Mouse (Mus musculus) heart, embryonic 12.5 days (tissue): ENCODE results near the gene Mpp5. TPM values are rescaled to one million over a fixed set of nuclear protein-coding genes. Genes with fewer than 3 reads are reported as not detected.

Source experiments
- ATAC-seq: fragments of 200-750 bp; cut with Nextera tagmentation; 2 replicates; pipeline ENCODE4 v1.8.0; 2017; ENCODE audit warnings: moderate TSS enrichment, moderate library complexity; ENCODE audit not compliant: insufficient number of reproducible peaks, low FRiP score
- H3K27ac ChIP-seq: fragments of 300-500 bp; sonication (generic); 2 replicates; pipeline ENCODE4 v1.5.1; 2016; ENCODE audit warnings: mild to moderate bottlenecking, moderate library complexity; ENCODE audit not compliant: poor library complexity, severe bottlenecking
- H3K27me3 ChIP-seq: fragments of 300-500 bp; sonication (generic); replicated peaks from 2 replicates; pipeline ENCODE4 v1.6.1; 2016; ENCODE audit warnings: mild to moderate bottlenecking, moderate library complexity
- H3K36me3 ChIP-seq: fragments of 300-500 bp; sonication (generic); 2 replicates; pipeline ENCODE4 v1.6.1; 2016; ENCODE audit warnings: mild to moderate bottlenecking, moderate library complexity
- H3K4me1 ChIP-seq: fragments of 300-500 bp; sonication (generic); replicated peaks from 2 replicates; pipeline ENCODE4 v1.6.1; 2016; ENCODE audit warnings: mild to moderate bottlenecking
- H3K4me2 ChIP-seq: fragments of 300-500 bp; sonication (generic); 2 replicates; pipeline ENCODE4 v1.6.1; 2016; ENCODE audit warnings: mild to moderate bottlenecking, moderate library complexity
- H3K4me3 ChIP-seq: fragments of 300-500 bp; sonication (generic); 2 replicates; pipeline ENCODE4 v1.5.1; 2016; ENCODE audit warnings: mild to moderate bottlenecking
- H3K9ac ChIP-seq: fragments of 300-500 bp; sonication (generic); 2 replicates; pipeline ENCODE4 v1.6.1; 2016; ENCODE audit warnings: mild to moderate bottlenecking, moderate library complexity
- H3K9me3 ChIP-seq: fragments of 300-500 bp; sonication (generic); replicated peaks from 2 replicates; pipeline ENCODE4 v1.6.1; 2016; ENCODE audit warnings: mild to moderate bottlenecking, moderate library complexity
- WGBS: fragments of 180-500 bp; shearing (Covaris S2); methylation state at CpG from one replicate; pipeline ENCODE4 v1.1.7; 2016; 5-methylcytosine and 5-hydroxymethylcytosine counted together
- polyA plus RNA-seq: library from polyadenylated mRNA; unstranded; fragments of >200 nt; fragmentation: Nextera tagmentation; extraction: Ambion mirVana; gene quantifications from 2 replicates; pipeline ENCODE4 v1.2.1, GENCODE M21; 2016

The Mpp5 gene
- polyA plus RNA-seq, result 21.5 and 22.5 TPM in 2 replicates

DNA sequence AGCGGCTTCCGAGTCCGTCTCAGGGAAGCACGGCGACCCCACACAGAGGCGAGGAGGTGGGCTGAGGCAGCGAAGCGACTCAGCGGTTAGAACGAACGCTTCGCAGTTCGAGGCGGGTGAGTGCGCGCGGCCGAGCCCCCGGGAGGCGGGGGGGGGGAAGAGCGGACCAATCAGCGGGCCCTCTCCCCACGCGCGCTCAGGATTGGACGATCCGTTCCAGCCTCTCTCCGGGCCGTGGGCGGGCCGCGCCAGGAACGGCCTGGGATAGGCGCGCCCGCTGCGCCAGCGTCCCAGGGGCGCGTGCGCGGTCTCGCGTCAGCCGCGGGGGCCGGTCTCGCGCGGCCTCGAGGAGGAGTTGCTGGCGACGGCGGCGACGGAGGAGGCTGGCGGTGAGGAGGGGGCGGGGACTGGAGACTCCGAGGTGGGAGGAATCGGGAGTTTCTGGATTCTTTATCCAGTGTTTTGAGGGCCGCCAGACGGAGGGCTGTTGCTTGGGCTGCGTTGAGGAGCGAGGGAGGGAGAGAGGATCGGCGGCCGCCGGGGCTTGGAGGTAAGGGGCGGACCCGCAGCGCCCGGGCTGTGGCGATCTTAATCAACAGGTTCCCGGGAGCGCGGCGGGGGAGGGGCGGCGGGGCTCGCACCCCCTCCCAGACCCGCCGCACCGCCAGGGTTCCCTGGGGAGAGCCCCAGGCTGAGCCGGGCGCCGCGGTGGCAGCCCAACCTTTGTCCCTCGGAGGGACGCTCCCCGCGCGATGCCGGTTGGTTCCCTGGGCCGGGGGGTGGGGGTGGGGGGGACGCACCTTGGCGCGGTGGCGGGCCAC, at the start of gene Mpp5:
Gene Mpp5, plus strand, starts transcription at position 351 of the 821 bp plus-strand sequence.
- under 1% methylated on average over 92 of the region's 98 CpGs for WGBS
- Histone ChIP-seq H3K9ac (peak within 1 kb of the TSS; percentile 94), H3K27ac (peak within 1 kb of the TSS; percentile 98), H3K9me3 (no peaks in the 10 kb centered on the region), H3K4me2 (peak within 1 kb of the TSS; percentile 93), H3K4me1 (peaks cover 15% of the 10 kb centered on the region), H3K27me3 (0 out of 2 replicates have a peak, but pooled peaks cover 3% of the 10 kb centered on the region), H3K4me3 (peak within 1 kb of the TSS; percentile 98), H3K36me3 (no peaks in the 10 kb centered on the region)
- ATAC-seq, result peak; percentile 100

DNA sequence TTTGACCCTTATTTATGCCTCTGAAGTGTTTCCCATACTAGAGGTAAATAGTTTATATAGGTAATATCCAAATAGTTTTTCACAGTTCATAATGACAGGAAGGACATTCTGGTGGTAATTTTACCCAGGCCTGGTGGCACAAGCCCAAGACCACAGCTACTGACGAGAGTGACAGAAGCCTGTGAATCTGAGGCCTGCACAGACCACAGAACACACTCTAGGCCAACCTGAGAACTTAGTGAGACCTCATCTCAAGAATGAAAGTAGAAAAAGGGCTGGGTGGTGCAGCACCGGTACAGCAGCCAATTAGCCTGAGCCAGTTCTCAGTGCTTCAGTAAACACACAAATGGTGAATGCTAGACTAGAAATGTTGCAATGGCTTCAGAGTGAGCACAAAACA, 30.9 kb upstream of the Mpp5 start:
- Histone ChIP-seq H3K27ac (no peak overlapping the region), H3K27me3 (no peaks in the 10 kb centered on the region), H3K9me3 (no peaks in the 10 kb centered on the region), H3K9ac (no peak overlapping the region), H3K4me1 (no peaks in the 10 kb centered on the region), H3K36me3 (no peaks in the 10 kb centered on the region), H3K4me3 (no peak overlapping the region), H3K4me2 (no peak overlapping the region)
- WGBS, result 75% methylated on average over 2 of the region's 2 CpGs
- no peak for ATAC-seq

DNA sequence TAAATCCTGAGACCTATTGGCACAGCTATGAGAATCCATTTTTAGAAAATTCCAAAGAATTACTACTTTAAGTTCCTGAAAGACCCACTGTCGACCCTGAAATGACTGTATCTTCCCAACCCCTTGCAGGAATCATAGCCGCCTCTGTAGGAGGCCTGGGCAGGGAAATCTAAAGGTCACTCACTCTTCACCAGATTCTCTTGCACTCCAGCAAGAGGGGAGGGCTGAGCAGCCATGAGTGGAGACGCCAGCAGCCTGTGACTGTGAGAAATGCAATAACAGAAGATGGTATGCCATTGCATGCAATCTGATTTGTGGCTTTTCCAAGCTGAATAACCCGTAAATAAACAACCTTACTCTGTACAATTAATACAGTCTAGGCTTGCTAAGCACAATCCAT, 21.0 kb upstream of the Mpp5 start:
- H3K4me3 ChIP-seq, result no peak overlapping the region
- 41% methylated on average over 4 of the region's 4 CpGs for WGBS
- ATAC-seq, result no peak

DNA sequence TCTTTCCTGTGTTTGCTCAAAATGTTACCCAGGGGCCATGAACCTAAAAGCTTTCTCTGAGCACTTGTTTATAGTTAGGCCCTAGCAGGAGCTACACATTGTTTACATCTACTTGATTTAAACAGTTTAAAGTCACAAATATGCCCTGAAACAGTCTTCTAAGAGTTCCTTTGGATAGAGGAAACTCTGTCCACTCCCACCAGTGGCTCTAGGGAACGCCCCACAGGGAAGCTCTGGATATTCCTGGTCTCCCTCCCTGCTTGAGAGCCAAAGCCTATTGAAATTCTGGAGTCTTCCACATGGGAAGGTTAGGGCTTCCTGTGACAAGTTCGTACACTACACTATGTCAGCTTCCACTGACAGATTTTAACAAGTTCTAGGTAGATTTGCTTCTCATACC, 9.1 kb upstream of the Mpp5 start:
- H3K4me3 ChIP-seq, result no peak overlapping the region
- H3K4me1 ChIP-seq, result no peaks in the 10 kb centered on the region
- 56% methylated on average over 2 of the region's 2 CpGs for WGBS
- ATAC-seq, result no peak
- no peak overlapping the region for H3K27ac ChIP-seq
- no peaks in the 10 kb centered on the region for H3K36me3 ChIP-seq
- H3K27me3 ChIP-seq, result no peaks in the 10 kb centered on the region
- H3K4me2 ChIP-seq, result no peak overlapping the region
- H3K9me3 ChIP-seq, result no peaks in the 10 kb centered on the region
- no peak overlapping the region for H3K9ac ChIP-seq

More for the DNA sequence above, 21.0 kb upstream of the Mpp5 start:
- Histone ChIP-seq H3K4me2 (no peak overlapping the region), H3K36me3 (no peaks in the 10 kb centered on the region), H3K4me1 (no peaks in the 10 kb centered on the region), H3K9me3 (no peaks in the 10 kb centered on the region), H3K27ac (no peak overlapping the region), H3K27me3 (no peaks in the 10 kb centered on the region), H3K9ac (no peak overlapping the region)

DNA sequence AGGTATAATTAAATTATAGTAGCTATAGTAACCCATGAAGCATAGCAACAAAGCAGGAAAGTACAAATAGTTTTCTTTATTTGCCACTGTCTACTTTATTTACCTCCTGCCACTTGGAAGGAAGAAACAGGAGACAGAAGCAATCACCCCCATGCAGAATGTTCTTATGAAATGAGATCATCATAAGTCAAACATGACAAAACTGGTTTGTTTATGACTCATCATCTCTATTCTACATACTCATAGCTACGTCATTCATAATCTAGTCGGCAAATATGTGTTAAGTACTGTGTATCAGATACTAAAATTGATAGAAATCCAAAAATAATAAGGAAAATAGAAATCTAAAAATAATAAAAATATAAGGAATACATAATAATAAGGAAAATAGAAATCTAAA, 8.4 kb upstream of the Mpp5 start:
- no peaks in the 10 kb centered on the region for H3K27me3 ChIP-seq
- ATAC-seq, result no peak
- no peaks in the 10 kb centered on the region for H3K4me1 ChIP-seq
- H3K4me2 ChIP-seq, result no peak overlapping the region
- no peaks in the 10 kb centered on the region for H3K9me3 ChIP-seq
- H3K9ac ChIP-seq, result no peak overlapping the region
- WGBS, result 89% methylated on average over 2 of the region's 2 CpGs
- no peaks in the 10 kb centered on the region for H3K36me3 ChIP-seq
- no peak overlapping the region for H3K4me3 ChIP-seq
- H3K27ac ChIP-seq, result no peak overlapping the region

DNA sequence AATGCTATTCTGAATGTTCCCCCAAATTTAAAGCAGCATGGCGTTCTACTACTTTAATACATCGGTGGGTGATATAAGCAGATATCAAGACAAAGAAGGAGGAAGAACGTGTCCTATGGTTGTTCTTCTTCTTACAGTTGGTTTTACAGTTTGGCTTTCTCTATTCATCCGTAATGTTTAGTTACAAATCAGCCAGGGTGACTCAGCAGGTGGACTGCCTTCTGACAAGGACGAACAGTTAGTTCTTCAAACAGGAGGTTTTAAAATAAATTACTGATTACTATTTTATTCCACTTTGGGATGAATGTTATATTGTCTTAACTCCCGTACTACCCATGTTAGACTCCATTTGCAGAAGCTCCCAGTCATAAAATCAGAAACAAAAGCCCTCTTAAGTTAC, 2.5 kb upstream of the Mpp5 start:
- Histone ChIP-seq H3K4me1 (peaks cover 6% of the 10 kb centered on the region; the same call in 1 of the 2 replicates), H3K36me3 (no peaks in the 10 kb centered on the region), H3K27me3 (0 out of 2 replicates have a peak, but pooled peaks cover 3% of the 10 kb centered on the region), H3K9me3 (no peaks in the 10 kb centered on the region), H3K4me2 (no peak overlapping the region), H3K27ac (no peak overlapping the region), H3K9ac (no peak overlapping the region), H3K4me3 (no peak overlapping the region)
- WGBS, result 74% methylated on average over 6 of the region's 6 CpGs
- ATAC-seq, result no peak

DNA sequence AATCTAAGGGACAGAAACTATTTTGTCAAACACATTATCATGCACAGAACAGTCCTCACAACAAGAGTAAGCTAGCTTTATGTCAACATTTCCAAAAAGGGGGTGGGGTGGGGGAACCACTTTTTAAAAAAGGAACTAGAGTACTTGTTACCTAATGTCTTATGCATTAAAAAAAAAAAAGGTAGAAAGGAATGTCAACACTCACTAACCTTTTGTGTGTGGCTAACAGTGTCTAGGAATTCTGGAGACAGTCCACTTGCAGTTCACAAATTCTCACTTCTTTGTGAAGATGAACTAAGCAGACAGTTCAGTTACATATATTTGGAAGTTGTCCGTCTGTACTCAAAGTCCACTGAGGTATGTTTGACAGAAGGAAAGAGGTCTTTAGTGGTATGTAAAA, 1.3 kb upstream of the Mpp5 start:
- Histone ChIP-seq H3K27me3 (0 out of 2 replicates have a peak, but pooled peaks cover 3% of the 10 kb centered on the region), H3K36me3 (no peaks in the 10 kb centered on the region), H3K4me1 (peaks cover 10% of the 10 kb centered on the region), H3K9ac (no peak overlapping the region), H3K27ac (no peak overlapping the region), H3K4me3 (no peak overlapping the region), H3K4me2 (peak overlapping the region; percentile 93), H3K9me3 (no peaks in the 10 kb centered on the region)
- ATAC-seq, result no peak
- 42% methylated on average over 1 of the region's 1 CpGs for WGBS

DNA sequence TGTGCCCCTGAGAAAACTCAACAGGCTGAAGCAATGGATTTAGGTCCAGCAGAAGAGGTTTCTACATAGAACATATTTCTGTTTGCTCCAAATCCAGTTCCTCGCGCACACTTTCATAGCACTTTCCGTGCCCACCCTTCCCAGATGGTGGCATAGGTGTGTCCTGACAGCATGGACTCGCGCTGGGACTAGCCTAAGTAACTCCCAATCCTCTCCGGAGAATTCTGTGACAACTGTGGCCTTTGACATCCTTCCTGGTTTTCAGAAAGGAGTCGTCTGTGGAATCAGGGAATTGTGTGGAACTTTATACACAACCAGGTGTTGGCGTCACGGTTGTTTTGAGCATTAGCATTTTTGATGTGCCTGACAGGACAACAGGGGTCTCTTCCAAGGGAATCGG, 594 bp upstream of the Mpp5 start:
- Histone ChIP-seq H3K27ac (no peak overlapping the region), H3K27me3 (0 out of 2 replicates have a peak, but pooled peaks cover 3% of the 10 kb centered on the region), H3K9me3 (no peaks in the 10 kb centered on the region), H3K4me2 (peak overlapping the region; percentile 93), H3K4me1 (peaks cover 12% of the 10 kb centered on the region), H3K9ac (peak overlapping the region; percentile 72), H3K36me3 (no peaks in the 10 kb centered on the region), H3K4me3 (peak overlapping the region; percentile 98)
- WGBS, result under 1% methylated on average over 10 of the region's 10 CpGs
- no peak for ATAC-seq

DNA sequence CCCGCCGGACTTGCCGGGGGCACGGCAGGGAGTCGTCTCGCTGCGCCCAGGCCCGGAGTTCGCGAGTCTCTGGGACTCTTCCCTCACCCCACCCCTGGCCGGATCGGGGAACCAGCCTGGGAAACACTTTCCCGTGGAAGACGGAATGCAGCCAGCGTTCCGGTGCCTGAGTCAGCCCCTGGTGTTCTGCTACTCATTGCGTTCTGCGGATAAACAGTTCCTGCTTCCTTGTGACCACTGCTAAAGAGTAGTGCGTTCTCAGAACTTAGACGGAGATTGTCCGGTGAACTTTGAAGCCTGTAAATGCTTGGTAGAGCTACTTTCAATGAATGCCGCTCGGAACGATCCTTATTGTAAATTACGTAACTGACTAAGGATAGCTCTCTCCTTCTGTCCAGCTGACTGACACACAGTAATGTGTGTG, 683 bp downstream of the Mpp5 start:
- no peak for ATAC-seq
- under 1% methylated on average over 25 of the region's 25 CpGs for WGBS

DNA sequence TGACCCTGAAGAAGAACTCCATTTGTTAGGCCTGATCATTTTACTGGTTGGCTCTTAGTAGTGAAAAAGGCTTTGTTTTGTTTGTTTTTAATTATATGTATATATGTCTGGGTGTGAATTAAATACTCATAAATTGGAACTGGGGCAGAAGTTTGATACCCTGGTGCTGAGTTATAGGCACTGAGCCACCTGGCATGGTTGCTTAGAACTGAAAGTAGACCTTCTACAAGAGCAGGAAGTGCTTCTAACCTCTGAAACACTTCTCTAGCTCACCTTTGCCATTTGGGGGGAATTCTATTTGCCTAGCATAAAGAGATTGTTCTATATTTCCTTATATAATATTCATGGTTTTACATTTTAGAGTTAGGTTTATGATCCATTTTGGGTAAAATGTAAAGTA, 13.3 kb downstream of the Mpp5 start:
- ATAC-seq, result no peak
- H3K4me2 ChIP-seq, result no peak overlapping the region
- H3K4me1 ChIP-seq, result no peaks in the 10 kb centered on the region

More for the DNA sequence above, 683 bp downstream of the Mpp5 start:
- no peaks in the 10 kb centered on the region for H3K9me3 ChIP-seq
- H3K4me3 ChIP-seq, result peak overlapping the region; percentile 98
- peak overlapping the region; percentile 94 for H3K9ac ChIP-seq
- peak overlapping the region; percentile 98 for H3K27ac ChIP-seq
- H3K27me3 ChIP-seq, result 0 out of 2 replicates have a peak, but pooled peaks cover 3% of the 10 kb centered on the region
- H3K36me3 ChIP-seq, result no peaks in the 10 kb centered on the region
- H3K4me2 ChIP-seq, result peak overlapping the region; percentile 59
- peaks cover 15% of the 10 kb centered on the region for H3K4me1 ChIP-seq

DNA sequence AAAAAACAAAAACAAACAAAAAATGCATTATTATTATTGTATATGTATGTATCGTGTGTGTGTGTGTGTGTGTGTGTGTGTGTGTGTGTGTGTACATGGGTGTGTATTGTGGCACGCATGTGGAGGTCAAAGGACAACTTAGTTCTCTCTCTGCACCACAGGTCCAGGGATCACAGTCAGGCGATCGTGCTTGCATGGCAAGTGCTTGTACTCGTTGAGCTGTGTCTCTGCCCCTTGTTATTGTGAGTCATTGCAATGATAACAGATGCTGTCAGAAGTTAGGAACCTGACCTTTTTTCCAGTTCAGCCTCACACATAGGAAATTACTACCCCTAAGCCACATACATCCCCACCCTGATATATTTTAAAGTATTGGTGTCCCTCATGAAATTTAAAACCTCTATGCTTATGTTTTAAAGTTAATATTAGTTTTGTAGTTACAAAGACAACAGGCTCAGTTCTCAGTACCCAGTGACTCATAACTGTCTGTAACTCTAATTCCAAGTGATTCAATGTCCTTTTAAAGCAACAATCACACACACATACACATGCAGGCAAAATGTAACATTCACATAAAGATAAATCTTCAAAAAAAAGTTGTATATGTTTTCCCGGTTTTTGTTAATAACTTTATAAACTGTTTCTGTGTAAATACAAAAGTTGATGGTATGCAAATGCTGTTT, 20.5 kb downstream of the Mpp5 start:
- H3K36me3 ChIP-seq, result peaks cover 3% of the 10 kb centered on the region; the same call in 1 of the 2 replicates
- no peak overlapping the region; the same call in 1 of the 2 replicates for H3K27ac ChIP-seq
- WGBS, result 52% methylated on average over 6 of the region's 6 CpGs
- no peak overlapping the region for H3K9ac ChIP-seq
- H3K4me2 ChIP-seq, result no peak overlapping the region
- H3K4me1 ChIP-seq, result peaks cover 10% of the 10 kb centered on the region
- H3K9me3 ChIP-seq, result no peaks in the 10 kb centered on the region
- no peak for ATAC-seq
- no peaks in the 10 kb centered on the region for H3K27me3 ChIP-seq
- no peak overlapping the region for H3K4me3 ChIP-seq

More for the DNA sequence above, 13.3 kb downstream of the Mpp5 start:
- no peaks in the 10 kb centered on the region for H3K27me3 ChIP-seq
- H3K27ac ChIP-seq, result no peak overlapping the region
- H3K9me3 ChIP-seq, result no peaks in the 10 kb centered on the region
- H3K36me3 ChIP-seq, result no peaks in the 10 kb centered on the region
- no peak overlapping the region for H3K4me3 ChIP-seq
- H3K9ac ChIP-seq, result no peak overlapping the region
